Mouse (Mus musculus) neutrophil, adult 5-6 weeks (primary cell): ENCODE measurements around the gene Treml4. TPM values are rescaled to one million over a fixed set of nuclear protein-coding genes. Genes with fewer than 3 reads are reported as not detected.
A peak's percentile ranks its signal among the peaks of the same experiment; 100 is the strongest.

Experiments used
- ATAC-seq: fragments of 151-379, 151-347 bp; 2 replicates; pipeline ENCODE4 v1.8.0; 2017; ENCODE audit warnings: mild to moderate bottlenecking, moderate TSS enrichment; ENCODE audit not compliant: insufficient number of reproducible peaks, poor library complexity, low FRiP score, severe bottlenecking; ENCODE audit errors: extremely low read depth
- total RNA-seq: library from RNA; stranded (forward); fragments of 200-1000 nt; gene quantifications from 2 replicates; pipeline ENCODE4 v1.2.3, GENCODE M21; 2017

Gene Treml4
- total RNA-seq, 1 experiment from 2014 or later: 47.1 TPM

DNA sequence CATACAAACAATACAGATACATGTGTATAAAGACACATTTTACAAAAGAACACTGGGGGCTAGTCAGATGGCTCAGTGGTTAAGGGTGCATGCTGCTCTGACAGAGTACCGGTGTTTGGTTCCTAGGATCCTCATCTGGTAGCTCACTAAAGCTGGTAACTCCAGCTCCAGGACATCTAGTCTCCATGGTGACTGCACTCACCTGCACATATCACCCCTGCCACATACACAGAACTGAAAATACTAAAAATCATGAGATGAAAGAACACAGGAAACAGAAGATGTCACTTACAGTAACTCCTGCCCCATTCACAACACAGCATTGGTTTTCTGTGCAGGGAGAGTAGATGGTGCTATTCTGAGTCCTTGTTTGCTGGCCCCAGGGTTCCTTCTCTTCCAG lies 54.6 kb downstream of the Treml4 start:
- no peak for ATAC-seq

DNA sequence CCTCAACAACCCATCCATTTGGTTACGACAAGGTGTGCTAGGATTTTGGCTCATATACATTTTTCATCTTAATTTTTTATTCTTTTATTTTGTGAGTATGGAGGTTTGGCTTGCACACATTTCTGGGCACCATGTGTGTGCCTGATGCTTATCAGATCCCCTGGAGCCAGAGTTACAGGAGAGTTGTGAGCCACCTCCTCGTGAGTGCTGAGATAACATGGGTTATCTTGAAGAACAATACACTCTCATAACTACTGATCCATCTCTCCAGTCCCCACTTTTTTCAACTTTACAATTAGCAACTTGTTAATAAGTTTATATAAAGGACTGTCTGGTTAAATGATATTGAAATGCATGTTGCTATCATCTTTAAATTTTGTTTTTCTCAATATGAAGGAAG lies 57.2 kb downstream of the Treml4 start:
- no peak for ATAC-seq

DNA sequence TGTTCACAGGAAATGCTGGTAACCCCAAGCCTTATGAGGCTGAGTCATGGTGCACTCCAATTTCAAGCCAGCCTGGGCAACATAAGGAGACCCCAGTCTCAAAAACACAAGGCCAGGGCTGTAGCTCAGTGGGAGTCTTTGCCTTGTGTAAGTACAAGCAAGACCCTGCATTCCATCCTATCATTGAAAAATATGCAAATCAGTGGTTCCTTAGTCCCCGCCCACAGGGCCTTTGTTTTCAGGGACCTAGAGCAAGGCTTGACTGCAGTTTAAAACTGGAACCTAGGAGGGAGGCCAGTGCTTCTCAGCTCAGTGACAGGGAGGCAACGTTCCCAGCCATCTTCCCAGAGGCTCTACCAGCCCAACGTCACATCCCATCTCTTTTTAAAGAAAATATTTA lies 59.1 kb downstream of the Treml4 start:
- no peak for ATAC-seq

DNA sequence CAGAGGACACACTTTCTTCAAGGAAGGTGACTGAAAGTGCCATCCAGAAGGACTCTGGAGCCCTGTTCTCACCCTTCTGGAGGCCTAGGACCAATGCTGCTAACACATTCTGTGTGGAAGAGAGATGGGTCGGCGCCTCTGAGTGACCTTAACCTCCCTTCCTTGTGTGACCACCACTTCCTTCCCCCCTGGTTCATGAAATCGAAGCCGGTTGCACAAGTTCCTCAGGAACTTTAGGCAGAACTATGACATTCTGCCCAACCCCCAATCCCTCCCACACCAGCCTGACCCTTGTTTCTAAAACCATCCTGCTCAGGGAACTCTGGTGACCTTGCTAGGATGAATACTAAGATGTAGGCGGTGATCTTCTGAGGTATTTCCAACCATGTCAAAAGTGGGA lies 60.2 kb downstream of the Treml4 start:
- peak; percentile 81 for ATAC-seq

Other genes with a start within 250 kb of the Treml4 start
- not detected in 2 replicates for gene 1700122O11Rik, start 226.0 kb upstream of the Treml4 start, total RNA-seq
- gene 1700067P10Rik, start 175.0 kb upstream of the Treml4 start, total RNA-seq: not detected in 2 replicates
- gene 9830107B12Rik, start 118.0 kb upstream of the Treml4 start, total RNA-seq: 31.7 and 33.5 TPM in 2 replicates
- gene A530064D06Rik, start 97.0 kb upstream of the Treml4 start, total RNA-seq: 129 and 143 TPM in 2 replicates
- gene Trem1, start 31.5 kb upstream of the Treml4 start, total RNA-seq: 172 and 173 TPM in 2 replicates
- 140 and 149 TPM in 2 replicates for gene Trem3, start 16.5 kb upstream of the Treml4 start, total RNA-seq
- gene Treml2, start 35.2 kb downstream of the Treml4 start, total RNA-seq: 145 and 151 TPM in 2 replicates
- gene B430306N03Rik, start 51.8 kb downstream of the Treml4 start, total RNA-seq: 99.2 and 102 TPM in 2 replicates
- gene Trem2, start 82.1 kb downstream of the Treml4 start, total RNA-seq: 2.6 and 3.7 TPM in 2 replicates
- 7.0 and 9.8 TPM in 2 replicates for gene Treml1, start 95.6 kb downstream of the Treml4 start, total RNA-seq
- gene Nfya, start 145.6 kb downstream of the Treml4 start, total RNA-seq: 47.7 and 55.0 TPM in 2 replicates
- 92.3 and 97.1 TPM in 2 replicates for gene Oard1, start 145.7 kb downstream of the Treml4 start, total RNA-seq
- gene Apobec2, start 168.6 kb downstream of the Treml4 start, total RNA-seq: not detected in 2 replicates
- 2.5 and 3.8 TPM in 2 replicates for gene Tspo2, start 187.2 kb downstream of the Treml4 start, total RNA-seq
- gene Unc5cl, start 190.6 kb downstream of the Treml4 start, total RNA-seq: 5.2 and 11.3 TPM in 2 replicates